Mouse (Mus musculus) lung, embryonic 15.5 days (tissue): Measurements from ENCODE around the gene Snx6. TPM values are rescaled to one million over a fixed set of nuclear protein-coding genes. Genes with fewer than 3 reads are reported as not detected.
"Not testable (repeated sequence)": the region's sequence is repeated elsewhere in the genome, so short reads cannot be mapped to it uniquely, and the experiment has no call there.

Experiments used
- ATAC-seq: fragments of 200-750 bp; cut with Nextera tagmentation; 2 replicates; pipeline ENCODE4 v1.8.0; 2017; ENCODE audit warnings: moderate number of reproducible peaks, borderline replicate concordance; ENCODE audit not compliant: low FRiP score, low TSS enrichment; ENCODE audit errors: extremely low read depth
- H3K27ac ChIP-seq: fragments of 300-500 bp; sonication (generic); 2 replicates; pipeline ENCODE4 v1.5.1; 2015; ENCODE audit warnings: moderate library complexity, mild to moderate bottlenecking, inconsistent platforms
- H3K27me3 ChIP-seq: fragments of 300-500 bp; sonication (generic); 2 replicates; pipeline ENCODE4 v1.6.1; 2015; ENCODE audit warnings: inconsistent platforms
- H3K36me3 ChIP-seq: fragments of 300-500 bp; sonication (generic); 2 replicates; pipeline ENCODE4 v1.6.1; 2015; ENCODE audit warnings: inconsistent platforms
- H3K4me1 ChIP-seq: fragments of 300-500 bp; sonication (generic); 2 replicates; pipeline ENCODE4 v1.6.1; 2015; ENCODE audit warnings: inconsistent platforms
- H3K4me2 ChIP-seq: fragments of 300-500 bp; sonication (generic); 2 replicates; pipeline ENCODE4 v1.6.1; 2015; ENCODE audit warnings: inconsistent platforms, mild to moderate bottlenecking, moderate library complexity
- H3K4me3 ChIP-seq: fragments of 300-500 bp; sonication (generic); 2 replicates; pipeline ENCODE4 v1.5.1; 2015; ENCODE audit warnings: mild to moderate bottlenecking, inconsistent platforms
- H3K9ac ChIP-seq: fragments of 300-500 bp; sonication (generic); 2 replicates; pipeline ENCODE4 v1.6.1; 2015; ENCODE audit warnings: inconsistent platforms
- H3K9me3 ChIP-seq: fragments of 300-500 bp; sonication (generic); 2 replicates; pipeline ENCODE4 v1.6.1; 2016; ENCODE audit warnings: inconsistent platforms
- WGBS: fragments of 180-500 bp; shearing (Covaris S2); methylation state at CpG from one replicate; pipeline ENCODE4 v1.1.7; 2015; 5-methylcytosine and 5-hydroxymethylcytosine counted together
- polyA plus RNA-seq: library from polyadenylated mRNA; unstranded; fragments of >200 nt; fragmentation: Nextera tagmentation; extraction: Ambion mirVana; gene quantifications from 2 replicates; pipeline ENCODE4 v1.2.1, GENCODE M21; 2015

The Snx6 gene
- polyA plus RNA-seq, 1 experiment from 2014 or later, result 174 TPM

- ATAC-seq, result no peak
- Histone ChIP-seq H3K27ac (no peak overlapping the region), H3K36me3 (no peaks in the 10 kb centered on the region), H3K27me3 (no peaks in the 10 kb centered on the region), H3K9ac (peak overlapping the region; percentile 99), H3K4me1 (peaks cover 38% of the 10 kb centered on the region), H3K4me2 (peak overlapping the region; percentile 71), H3K4me3 (peak overlapping the region; percentile 79), H3K9me3 (no peaks in the 10 kb centered on the region)
- WGBS, result 14% methylated on average over 3 of the region's 3 CpGs
These were observed 1.1 kb downstream of the Snx6 start for GRCm38 (mm10) chr12:54794392-54794791.

GRCm38 (mm10) chr12:54791465-54791864 is 4.0 kb downstream of the Snx6 start:
- H3K27ac ChIP-seq, result no peak overlapping the region; the same call in 1 of the 2 replicates
- H3K27me3 ChIP-seq, result no peaks in the 10 kb centered on the region
- no peaks in the 10 kb centered on the region for H3K9me3 ChIP-seq
- 0 out of 2 replicates have a peak, but pooled peaks cover 4% of the 10 kb centered on the region for H3K36me3 ChIP-seq
- H3K9ac ChIP-seq, result no peak overlapping the region
- no peak overlapping the region for H3K4me3 ChIP-seq
- H3K4me2 ChIP-seq, result no peak overlapping the region
- no peak for ATAC-seq
- WGBS, result 81% methylated on average over 8 of the region's 8 CpGs
- H3K4me1 ChIP-seq, result peaks cover 43% of the 10 kb centered on the region

- peak; percentile 85 for ATAC-seq
- H3K9ac ChIP-seq, result no peak overlapping the region
- H3K9me3 ChIP-seq, result no peaks in the 10 kb centered on the region
- WGBS, result 15% methylated on average over 11 of the region's 11 CpGs
- no peak overlapping the region for H3K4me3 ChIP-seq
- peaks cover 11% of the 10 kb centered on the region; the same call in 1 of the 2 replicates for H3K36me3 ChIP-seq
- H3K27me3 ChIP-seq, result no peaks in the 10 kb centered on the region
- peak overlapping the region; percentile 55 for H3K27ac ChIP-seq
- H3K4me1 ChIP-seq, result peaks cover 43% of the 10 kb centered on the region
- H3K4me2 ChIP-seq, result peak overlapping the region; percentile 30; the same call in 1 of the 2 replicates
These were observed 6.0 kb downstream of the Snx6 start for GRCm38 (mm10) chr12:54789346-54790143.

- Histone ChIP-seq H3K27me3 (no peaks in the 10 kb centered on the region), H3K36me3 (peaks cover 73% of the 10 kb centered on the region), H3K9me3 (no peaks in the 10 kb centered on the region), H3K9ac (no peak overlapping the region), H3K27ac (no peak overlapping the region), H3K4me2 (no peak overlapping the region), H3K4me3 (no peak overlapping the region), H3K4me1 (no peaks in the 10 kb centered on the region)
- 85% methylated on average over 12 of the region's 12 CpGs for WGBS
- ATAC-seq, result no peak
These were observed 31.9 kb downstream of the Snx6 start for GRCm38 (mm10) chr12:54763624-54764023.

- no peak overlapping the region for H3K27ac ChIP-seq
- H3K4me3 ChIP-seq, result no peak overlapping the region
- H3K4me2 ChIP-seq, result no peak overlapping the region
- no peaks in the 10 kb centered on the region for H3K9me3 ChIP-seq
- no peak overlapping the region for H3K9ac ChIP-seq
- H3K27me3 ChIP-seq, result no peaks in the 10 kb centered on the region
- peaks cover 72% of the 10 kb centered on the region for H3K36me3 ChIP-seq
- no peaks in the 10 kb centered on the region for H3K4me1 ChIP-seq
- 93% methylated on average over 1 of the region's 1 CpGs for WGBS
- no peak for ATAC-seq
These were observed 34.8 kb downstream of the Snx6 start for GRCm38 (mm10) chr12:54760676-54761075.

- no peak overlapping the region for H3K27ac ChIP-seq
- ATAC-seq, result no peak
- H3K4me1 ChIP-seq, result no peaks in the 10 kb centered on the region
- H3K9ac ChIP-seq, result no peak overlapping the region
- no peak overlapping the region for H3K4me2 ChIP-seq
- peaks cover 64% of the 10 kb centered on the region for H3K36me3 ChIP-seq
- WGBS, result 90% methylated on average over 2 of the region's 2 CpGs
- H3K9me3 ChIP-seq, result no peaks in the 10 kb centered on the region
- no peaks in the 10 kb centered on the region for H3K27me3 ChIP-seq
- no peak overlapping the region for H3K4me3 ChIP-seq
These were observed 36.7 kb downstream of the Snx6 start for GRCm38 (mm10) chr12:54758846-54759245.

- no peak for ATAC-seq
- H3K36me3 ChIP-seq, result peaks cover 60% of the 10 kb centered on the region
These were observed 46.9 kb downstream of the Snx6 start for GRCm38 (mm10) chr12:54748647-54749046.

GRCm38 (mm10) chr12:54738661-54739243 is 56.8 kb downstream of the Snx6 start:
- H3K4me1 ChIP-seq, H3K9ac ChIP-seq, H3K36me3 ChIP-seq, H3K27ac ChIP-seq, H3K4me2 ChIP-seq, H3K27me3 ChIP-seq, H3K4me3 ChIP-seq, H3K9me3 ChIP-seq: not testable (repeated sequence)
- ATAC-seq, result peak; percentile 27; the same call in 1 of the 2 replicates
- WGBS, result 0% methylated on average over 12 of the region's 33 CpGs

More at GRCm38 (mm10) chr12:54748647-54749046, 46.9 kb downstream of the Snx6 start:
- Histone ChIP-seq H3K4me2 (no peak overlapping the region), H3K4me1 (no peaks in the 10 kb centered on the region), H3K27ac (no peak overlapping the region), H3K9ac (no peak overlapping the region), H3K4me3 (no peak overlapping the region), H3K27me3 (no peaks in the 10 kb centered on the region), H3K9me3 (no peaks in the 10 kb centered on the region)
- WGBS, result 96% methylated on average over 8 of the region's 8 CpGs

- not testable (repeated sequence) for H3K4me2 ChIP-seq, H3K9ac ChIP-seq, H3K36me3 ChIP-seq, H3K9me3 ChIP-seq, H3K27me3 ChIP-seq, H3K4me3 ChIP-seq, H3K4me1 ChIP-seq, H3K27ac ChIP-seq
- WGBS, result no CpG with 5 or more reads among the region's 21 CpGs
- ATAC-seq, result peak; percentile 88
These were observed 57.4 kb downstream of the Snx6 start for GRCm38 (mm10) chr12:54737891-54738660.

GRCm38 (mm10) chr12:54734307-54735131 is 61.0 kb downstream of the Snx6 start:
- H3K9me3 ChIP-seq, H3K36me3 ChIP-seq, H3K4me1 ChIP-seq, H3K4me2 ChIP-seq, H3K27ac ChIP-seq, H3K4me3 ChIP-seq, H3K9ac ChIP-seq, H3K27me3 ChIP-seq: not testable (repeated sequence)
- peak; percentile 48 for ATAC-seq
- WGBS, result 0% methylated on average over 8 of the region's 49 CpGs
